Mouse (Mus musculus): ENCODE measurements around the gene Nup160.

The Nup160 gene

DNA sequence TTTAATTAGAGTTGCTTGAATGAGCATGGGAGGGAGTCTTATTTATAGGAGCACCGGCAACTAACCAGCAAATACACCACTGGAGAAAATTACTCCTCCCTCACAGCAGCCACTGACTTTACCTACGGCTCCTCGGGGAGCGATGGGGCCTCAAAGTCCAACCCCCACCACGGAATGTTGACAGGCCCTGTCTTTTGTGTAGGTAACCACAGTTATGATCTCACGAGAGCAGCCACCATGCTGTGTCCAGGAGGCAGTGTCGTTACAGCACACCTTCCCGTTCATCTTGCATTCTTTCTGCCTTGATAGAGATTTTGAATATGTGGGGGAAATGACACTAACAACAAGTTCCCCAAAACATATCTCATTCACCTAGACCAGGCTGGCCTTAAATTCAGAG, at the start of gene Nup160:
Nup160 (plus strand) TSS at position 209 of the 400 bp plus-strand sequence.
- DNase-seq (ENCODE audit: extremely low spot score) = no peak

DNA sequence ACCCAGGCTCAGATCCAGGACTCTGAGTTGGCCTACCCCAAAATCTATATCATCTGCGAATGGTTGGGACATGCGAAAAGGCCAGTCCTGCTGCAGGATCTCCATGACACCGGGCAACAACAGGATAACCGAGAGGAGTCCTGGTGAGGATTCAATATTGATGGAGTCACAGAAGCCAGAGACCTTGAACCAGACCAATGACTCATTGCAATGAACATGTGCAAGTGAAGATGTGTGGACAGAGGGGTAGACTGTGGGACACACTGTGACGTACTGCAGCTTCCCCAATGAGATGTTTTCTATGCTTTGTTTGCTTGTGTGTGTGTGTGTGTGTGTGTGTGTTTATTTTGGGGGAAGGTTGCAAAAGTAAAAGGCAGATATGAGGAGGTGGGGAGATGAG, 48.8 kb upstream of the Nup160 start:
- no peak for DNase-seq (ENCODE audit: extremely low spot score)

DNA sequence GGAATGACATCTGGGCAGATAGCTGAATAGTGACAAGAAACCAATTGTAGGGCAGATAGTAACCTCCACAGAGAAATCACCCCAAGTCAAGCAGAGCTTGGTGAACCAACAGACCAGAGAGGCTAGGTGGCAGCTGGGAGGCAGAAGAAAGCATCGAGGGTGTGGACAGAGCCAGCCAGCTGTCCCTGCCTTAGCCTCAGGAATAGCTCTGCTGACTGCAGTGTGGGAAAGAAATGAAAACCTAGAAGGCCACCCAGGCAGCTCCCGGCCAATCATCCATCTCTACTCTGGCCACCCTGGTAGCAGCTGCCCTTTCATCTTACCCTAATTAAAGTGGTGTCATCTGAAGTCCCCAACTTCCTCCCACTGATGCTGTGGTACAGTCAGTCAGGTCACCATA, 47.5 kb upstream of the Nup160 start:
- peak; percentile 8 for DNase-seq (ENCODE audit: extremely low spot score)

DNA sequence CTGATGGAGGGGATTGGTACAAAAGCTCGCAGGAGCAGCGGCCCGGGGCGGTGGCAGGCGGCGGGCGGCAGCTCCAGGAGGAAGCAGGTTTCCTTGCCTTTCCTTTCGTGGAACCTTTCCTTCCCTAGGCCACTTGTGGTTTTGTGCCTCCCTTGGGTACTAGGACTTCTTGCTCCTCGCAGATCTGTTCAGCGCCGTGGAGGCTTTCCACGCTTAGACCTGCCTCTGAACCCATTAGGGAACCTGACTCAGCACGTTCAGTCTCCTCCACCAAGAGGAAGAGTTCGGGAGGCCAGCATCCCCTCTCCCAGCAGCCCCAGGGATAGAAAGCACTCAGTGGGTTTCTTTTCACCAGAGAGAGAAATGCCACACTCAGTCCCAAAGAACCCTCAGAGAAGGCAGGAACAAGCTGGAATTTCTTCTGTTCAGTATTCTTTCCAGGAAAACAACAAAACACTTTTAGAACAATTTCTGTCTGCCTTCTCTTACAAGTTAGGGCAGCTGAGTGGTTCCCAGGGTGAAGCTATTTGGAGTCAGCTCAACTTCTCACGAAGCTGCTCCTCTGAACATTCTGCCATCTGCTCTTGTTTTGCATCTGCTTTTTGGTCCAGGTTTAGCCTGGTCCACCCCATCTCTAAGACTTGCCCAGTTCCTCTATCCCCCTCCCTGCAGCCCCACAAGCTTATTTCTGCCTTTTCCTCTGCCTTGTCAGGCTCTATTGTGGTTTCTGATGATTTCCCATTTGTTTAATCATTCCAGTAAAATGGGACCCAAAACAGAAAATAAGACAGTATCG, 44.9 kb upstream of the Nup160 start:
- no peak for DNase-seq (ENCODE audit: extremely low spot score)

DNA sequence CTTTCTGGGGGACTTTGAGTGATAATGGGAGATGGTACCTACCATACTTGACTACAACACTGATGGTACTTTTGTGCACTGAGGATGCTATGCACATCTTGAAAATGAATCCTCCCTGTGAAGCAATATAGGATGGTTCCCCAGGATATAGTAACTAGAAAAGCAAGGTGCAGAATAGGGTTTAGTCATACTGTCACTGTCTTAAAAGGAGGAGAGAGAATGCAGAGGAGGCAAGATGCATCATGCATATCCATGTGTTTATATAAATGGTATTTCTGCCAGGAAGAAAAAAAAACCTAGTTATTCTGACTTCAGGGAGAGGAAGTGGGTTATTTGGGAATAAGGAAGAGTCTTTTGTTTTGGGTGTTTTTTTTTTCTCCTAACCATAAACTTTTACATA, 42.3 kb upstream of the Nup160 start:
- no peak for DNase-seq (ENCODE audit: extremely low spot score)

DNA sequence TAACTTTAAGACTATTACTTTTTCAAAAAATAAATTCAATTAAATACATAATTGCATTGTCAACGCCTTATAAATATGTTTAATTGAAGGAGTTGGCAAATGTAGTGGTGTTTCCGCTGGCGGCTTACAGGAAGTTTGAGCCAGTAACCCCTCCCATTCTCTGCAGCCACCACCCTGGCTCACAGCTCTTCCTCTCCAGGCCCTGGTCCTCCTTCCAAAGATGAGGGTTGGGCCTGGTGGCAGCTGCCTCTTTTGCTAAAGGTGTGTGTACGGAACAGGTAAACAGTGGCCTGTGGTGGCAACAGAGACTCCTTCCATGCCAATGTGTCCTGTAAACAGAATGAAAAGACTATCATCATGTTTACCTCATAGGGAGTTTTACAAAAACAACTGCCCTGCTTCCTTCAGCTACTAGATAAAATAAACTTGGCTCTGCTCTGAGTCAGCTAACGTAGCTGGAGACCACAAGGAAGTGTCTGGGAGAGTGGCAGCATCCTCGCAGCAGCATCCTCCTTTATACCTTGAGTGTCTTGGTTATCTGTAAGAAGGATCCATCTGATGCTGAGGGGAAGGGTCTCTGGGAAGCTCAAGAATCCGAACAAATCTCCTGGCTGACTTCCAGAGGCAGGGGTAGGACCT, 41.8 kb upstream of the Nup160 start:
- DNase-seq (ENCODE audit: extremely low spot score) = no peak

DNA sequence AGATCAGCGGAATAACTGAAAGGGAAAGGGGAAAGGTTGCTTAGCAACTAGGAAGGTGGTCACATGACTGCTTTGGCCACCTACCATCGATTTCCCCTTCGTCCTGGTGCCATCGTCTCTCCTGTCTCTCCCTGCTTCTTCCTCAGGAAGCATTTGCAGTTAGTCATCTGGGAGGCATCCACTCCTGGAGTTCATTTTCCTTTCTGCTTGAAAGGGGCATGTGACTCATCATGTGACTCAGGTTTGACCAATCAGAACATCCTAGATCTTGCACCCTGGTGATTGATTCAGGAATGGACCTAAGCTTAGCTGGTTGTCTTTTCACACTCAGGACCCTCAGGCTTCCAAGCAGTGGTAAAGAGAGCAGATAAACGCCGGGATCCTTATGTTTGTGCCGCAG, 40.2 kb upstream of the Nup160 start:
- no peak for DNase-seq (ENCODE audit: extremely low spot score)

DNA sequence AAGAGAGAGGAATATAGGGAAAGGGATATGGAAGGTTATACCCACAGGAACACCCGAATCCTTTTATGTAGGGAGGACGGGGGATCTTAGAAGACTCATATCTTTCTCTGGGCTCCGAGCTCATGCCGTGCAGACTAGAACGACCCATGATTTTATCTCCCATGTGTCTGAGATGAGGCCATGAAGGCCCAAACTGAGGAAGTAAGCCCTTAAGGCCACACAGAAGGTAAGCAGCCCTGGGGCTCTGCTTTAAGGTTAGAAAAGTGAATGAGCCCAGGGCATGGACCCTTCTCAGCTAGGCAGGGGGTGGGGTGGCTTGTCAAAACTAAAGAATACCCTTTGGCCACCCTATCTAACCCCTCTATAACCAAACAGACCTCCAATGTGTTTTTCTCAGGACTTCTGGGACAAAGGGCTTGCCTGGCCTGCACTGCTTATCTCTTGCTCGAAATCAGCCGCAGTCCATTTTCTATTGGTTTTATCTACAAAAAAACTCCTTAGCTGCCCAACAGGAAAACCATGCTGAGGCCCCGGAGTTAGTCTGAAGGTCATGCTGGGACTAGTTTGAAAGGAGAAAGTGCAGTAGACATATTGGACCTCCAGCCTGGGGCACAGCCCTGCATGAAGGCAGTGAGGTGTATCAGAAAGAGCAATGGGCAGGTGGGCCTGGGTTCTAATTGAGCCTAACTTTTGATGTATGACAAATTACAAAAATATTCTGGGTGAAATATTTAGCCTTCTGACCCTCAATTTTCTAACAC, 37.8 kb upstream of the Nup160 start:
- no peak for DNase-seq (ENCODE audit: extremely low spot score)

DNA sequence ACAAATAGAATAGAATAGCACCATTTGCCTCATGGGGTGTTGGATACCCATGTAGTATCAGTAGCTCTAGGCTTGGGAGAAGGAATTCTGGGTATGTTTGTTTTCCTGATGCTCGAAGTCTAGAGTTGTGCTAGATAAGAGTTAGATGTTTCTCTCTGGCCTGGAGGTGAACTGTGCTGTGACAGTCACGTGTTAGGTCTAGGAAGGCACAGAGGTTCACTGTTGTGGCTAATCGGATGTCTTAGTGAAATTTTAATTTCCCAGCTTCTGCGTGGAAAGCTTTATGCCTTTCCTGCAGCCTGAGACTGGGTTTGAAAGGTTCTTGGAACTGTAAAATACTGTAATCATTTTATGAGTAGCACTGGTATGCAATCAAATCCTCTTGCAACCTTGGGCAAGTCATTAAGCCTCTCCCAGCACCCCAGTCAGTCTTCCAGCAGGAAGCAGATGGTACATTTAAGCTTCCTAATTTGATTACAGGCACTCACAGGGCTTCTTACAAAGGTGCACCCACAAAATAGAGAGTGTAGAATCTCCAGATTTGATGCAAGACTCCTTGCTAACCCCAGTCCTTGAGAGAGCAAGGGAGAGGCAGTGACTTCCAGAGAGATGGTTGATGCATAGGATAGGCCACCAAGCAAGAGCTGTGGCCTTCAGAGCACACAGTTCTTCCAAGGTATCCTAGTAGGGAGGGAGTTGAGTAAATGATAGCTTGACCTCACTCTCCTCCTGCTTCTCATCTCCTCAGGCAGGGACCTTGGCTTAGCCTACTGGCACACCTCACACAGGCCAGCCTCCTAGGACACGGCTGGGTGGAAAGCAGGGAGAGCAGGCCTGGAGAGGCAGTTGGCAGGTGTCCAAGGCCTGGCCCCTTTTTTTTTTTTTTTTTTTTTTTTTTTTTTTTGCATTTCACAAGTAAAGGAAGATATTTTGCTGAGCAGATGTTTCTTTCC, 37.0 kb upstream of the Nup160 start:
- DNase-seq (ENCODE audit: extremely low spot score) = no peak

DNA sequence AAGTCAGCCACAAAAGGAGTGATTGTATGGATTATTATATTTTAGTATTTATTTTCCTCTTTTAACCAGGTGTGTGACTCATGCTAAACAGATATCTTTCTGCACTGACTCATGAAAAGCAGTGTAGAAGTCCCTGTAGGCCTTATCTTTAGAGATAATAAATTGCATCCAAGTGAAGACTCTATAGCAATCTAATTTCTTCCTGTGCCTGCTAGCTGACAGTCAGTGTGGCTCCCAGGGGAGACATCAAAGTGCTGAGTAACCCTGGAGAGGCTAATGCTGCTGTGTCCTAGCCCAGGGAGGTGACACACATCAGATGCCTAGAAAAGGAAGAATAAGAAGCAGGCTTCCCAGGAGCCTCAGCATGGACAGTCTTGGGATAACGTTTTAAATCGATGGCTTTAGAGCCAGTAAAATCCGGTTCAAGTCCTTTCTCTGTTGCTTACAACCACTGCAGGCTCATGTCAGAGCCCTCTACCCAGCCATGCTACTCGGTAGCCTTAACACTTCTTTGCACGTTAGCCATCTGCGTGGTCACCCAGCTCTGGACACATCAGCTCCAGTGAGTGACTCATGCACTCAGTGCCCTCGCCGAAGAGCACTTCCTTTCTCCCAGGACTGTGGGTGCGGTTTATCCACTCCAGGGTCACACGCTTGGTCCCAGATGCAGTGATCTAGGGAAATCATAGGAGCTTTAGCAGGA, 35.9 kb upstream of the Nup160 start:
- DNase-seq (ENCODE audit: extremely low spot score) = no peak

DNA sequence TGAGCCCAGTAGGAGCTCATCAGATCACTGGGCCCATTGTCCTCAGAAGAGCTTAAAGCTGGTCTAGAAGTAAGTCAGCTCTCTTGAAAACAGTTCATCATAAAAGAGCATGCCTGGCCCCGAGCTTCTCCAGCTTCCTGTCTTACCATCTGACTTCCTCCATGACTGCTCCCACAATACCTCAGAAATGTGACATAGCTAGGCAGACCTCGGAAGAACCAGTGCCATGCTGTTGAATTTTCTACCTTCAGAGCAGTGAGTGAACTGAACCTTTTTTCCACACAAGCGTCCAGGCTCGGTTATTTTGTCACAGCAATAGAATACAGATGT, 35.3 kb upstream of the Nup160 start:
- DNase-seq (ENCODE audit: extremely low spot score) = no peak

DNA sequence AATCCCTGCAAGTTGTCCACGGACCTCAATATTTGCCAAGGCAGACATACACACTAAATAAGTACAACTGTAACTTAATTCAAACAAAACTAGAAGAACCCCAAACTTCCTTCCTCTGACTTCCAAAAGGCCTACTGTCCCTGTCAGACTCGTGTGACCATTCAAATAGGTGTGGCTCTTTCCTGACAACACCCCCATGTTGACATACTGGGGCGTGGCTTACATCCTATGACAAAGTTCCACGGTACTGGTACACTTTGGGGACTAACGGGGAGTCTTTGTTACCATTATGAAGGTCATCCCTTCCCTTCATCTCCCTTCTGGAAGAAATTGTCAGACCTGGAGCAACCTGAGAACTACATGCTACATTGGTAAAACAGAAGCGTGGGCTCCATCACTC, 29.9 kb upstream of the Nup160 start:
- DNase-seq (ENCODE audit: extremely low spot score) = no peak

DNA sequence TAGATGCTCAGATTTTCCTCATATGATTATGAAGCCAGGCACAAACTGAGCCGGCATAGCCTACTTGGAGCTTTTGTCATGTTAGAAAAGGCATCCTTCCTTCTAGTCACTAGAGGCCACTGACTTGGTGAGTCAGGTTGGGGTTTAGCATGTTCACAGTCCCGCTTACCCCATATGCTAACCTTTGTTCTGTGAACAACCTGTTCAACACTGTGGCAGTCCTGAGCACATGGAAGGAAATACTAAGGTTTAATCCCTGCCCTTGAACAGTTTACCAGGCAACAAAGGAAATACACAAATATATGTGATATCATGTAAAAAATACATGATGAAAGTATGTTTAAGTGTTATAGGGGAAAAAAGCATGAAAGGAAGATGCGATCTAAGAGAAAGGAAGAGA, 27.6 kb upstream of the Nup160 start:
- DNase-seq (ENCODE audit: extremely low spot score) = no peak

DNA sequence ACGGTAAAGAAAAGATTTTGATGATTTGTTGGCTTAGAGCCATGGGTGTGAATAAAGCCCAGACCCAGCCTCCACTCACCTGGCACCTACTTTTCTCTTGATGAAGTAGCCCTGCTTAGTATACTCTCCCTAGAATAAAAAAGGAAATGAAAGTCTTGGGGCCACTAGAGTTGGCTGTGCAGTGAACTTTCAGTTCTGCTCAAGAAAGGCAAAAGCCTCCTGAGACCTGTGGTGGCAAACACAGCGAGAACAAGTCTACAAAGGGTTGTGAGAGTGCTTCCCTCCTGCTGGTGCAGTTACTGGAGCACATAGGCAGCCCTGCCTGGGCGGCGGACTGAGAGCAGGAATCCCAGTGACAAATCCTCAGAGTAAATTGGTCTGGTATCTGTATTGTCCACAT, 27.1 kb upstream of the Nup160 start:
- DNase-seq (ENCODE audit: extremely low spot score) = no peak

DNA sequence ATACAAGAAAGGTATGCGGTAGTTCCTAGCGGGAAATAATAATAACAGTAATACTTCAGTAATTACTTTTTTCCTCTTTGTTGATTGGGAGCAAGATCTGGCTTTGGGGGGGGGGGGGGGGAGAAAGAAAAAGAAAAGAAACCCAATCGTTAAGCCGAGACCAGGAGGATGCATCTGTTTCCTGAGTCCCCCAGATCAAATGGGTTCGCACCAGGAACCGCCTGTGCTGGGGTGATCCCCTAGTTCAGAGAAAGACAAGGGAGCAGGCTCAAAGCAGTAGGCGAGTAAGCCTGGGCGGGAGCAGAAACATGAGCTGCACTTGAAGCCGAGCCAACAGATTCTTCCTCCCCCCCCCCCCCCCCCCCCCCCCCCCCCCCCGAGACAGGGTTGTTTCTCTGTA, 24.9 kb upstream of the Nup160 start:
- no peak for DNase-seq (ENCODE audit: extremely low spot score)

DNA sequence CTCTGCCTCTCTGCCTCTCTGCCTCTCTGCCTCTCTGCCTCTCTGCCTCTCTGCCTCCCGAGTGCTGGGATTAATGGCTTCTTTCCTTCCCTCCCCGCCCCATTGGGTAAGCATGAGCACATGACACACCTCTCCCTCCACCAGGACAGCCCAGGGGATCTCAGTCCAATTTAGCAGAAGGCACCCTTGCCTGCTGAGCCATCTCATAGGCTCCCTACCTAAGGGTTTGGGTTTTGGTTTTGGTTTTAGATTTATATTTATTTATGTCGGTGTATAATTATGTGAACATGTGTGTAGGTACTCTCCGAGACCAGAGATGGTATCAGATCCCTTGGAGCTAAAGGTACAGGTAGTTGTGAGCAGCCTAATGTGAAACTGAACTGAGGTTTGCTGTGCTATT, 24.0 kb upstream of the Nup160 start:
- DNase-seq (ENCODE audit: extremely low spot score) = no peak

DNA sequence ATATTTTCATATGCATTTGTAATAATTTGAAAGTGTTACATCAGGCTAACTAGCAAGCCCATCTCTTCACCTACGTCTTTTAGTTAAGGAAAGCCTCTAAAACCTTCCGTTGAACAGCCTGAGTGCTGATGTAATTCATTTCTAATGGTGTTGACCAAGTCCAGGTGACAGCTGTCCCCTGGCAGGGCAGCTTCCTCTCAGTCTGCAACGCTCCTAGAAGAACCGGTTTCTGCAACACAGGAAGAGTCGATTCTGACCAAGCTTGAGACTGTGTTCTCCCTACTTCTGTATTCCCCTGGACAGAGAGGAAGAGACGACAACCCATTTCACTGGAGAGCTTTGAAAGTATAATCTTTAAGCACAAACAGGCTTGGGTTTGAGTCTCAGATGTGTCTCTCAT, 21.6 kb upstream of the Nup160 start:
- DNase-seq (ENCODE audit: extremely low spot score) = no peak

DNA sequence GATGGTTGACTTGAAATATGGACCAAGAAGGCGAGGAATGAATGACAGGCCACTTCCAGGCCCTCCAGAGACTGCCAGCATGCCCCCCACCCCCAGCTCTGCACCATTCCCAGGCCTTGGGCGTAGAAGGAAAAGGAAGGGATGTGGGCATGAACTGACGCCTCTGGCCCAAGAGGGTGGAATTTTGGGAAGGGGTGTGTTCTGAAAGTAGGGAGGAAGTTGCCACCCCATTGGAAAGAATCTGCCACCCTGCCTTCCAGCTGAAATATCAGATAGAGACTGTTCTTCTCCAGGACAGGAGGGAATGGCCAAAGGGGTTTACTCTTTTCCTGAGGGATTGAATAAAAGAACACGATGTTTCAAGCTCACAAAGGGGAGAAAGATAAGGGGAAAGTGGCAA, 18.4 kb upstream of the Nup160 start:
- no peak for DNase-seq (ENCODE audit: extremely low spot score)

DNA sequence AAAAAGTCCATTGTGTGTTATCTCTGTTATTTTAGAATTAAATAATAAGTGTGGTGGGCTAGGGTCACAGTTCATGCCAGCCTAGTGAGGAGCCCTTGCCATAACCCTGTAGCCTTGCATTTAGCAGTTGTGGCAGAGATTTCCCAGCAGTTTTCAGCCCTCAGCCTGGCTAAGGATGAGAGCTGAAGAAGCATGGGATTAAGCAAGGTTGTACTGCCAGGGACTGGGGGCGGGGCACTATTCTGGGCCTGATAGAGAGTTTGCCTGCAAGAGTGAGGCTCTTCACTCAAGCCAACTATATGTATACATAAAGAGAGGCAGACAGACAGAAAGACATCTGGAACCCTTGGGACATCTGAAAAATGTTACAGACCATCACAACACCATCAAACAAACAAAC, 18.0 kb upstream of the Nup160 start:
- DNase-seq (ENCODE audit: extremely low spot score) = no peak

DNA sequence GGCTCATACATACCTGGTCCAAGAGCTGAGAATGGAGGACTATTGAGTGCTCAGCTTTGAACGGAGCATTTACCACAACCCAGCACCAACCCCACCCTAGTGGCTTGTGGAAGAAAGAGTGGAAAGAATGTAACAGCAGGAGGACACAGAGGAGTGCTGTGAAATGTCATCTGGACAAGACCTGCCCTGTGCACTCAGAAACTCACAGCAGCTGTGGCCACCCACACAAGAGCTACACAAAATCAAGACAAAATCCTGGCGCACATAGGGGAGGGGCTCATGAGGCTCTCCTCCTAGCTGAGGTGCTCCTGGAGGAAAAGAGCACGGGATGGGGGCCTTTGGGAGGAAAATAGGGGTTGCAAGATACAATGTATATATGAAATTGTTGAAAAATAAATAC, 17.4 kb upstream of the Nup160 start:
- DNase-seq (ENCODE audit: extremely low spot score) = no peak

DNA sequence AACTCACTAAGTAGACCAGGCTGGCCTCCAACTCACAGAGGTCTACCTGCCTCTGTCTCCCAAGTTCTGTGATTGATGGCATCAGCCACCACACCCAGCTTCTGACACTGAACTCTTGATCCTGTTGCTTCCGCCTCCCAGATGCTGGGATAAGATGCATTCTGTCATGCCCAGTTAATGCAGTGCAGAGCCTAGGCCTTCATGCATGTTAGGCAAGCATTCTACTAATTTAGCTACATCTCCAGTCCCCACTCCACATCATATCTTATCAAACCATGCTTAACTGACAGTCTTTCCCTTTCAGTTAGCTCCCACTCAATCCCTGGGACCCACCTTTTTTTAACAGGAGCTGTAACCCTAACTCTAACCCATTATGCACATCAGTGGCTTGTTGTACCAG, 16.1 kb upstream of the Nup160 start:
- no peak for DNase-seq (ENCODE audit: extremely low spot score)

Data from embryo, embryonic 9.5 days (tissue).